Mouse (Mus musculus) heart, postnatal 14 days (tissue): ENCODE measurements around the gene Pnpla1. TPM values are rescaled to one million over a fixed set of nuclear protein-coding genes. Genes with fewer than 3 reads are reported as not detected.
"Not testable (repeated sequence)": the region's sequence is repeated elsewhere in the genome, so short reads cannot be mapped to it uniquely, and the experiment has no call there.

ENCODE experiments used
- DNase-seq, 2 experiments: peaks; one replicate each; pipeline ENCODE4 v3.0.0; 2021 to 2022
- intact Hi-C: fragments of 180-260 bp; cut with DNase I; formaldehyde crosslinking; loops from one replicate; pipeline ENCODE4 v1.15.1; 2025
- total RNA-seq, 2 experiments: library from RNA; stranded (reverse); gene quantifications; 2 replicates each; pipeline ENCODE4 v1.2.3; 2021

The Pnpla1 gene
- total RNA-seq, 2 experiments from 2014 or later, result not detected

DNA sequence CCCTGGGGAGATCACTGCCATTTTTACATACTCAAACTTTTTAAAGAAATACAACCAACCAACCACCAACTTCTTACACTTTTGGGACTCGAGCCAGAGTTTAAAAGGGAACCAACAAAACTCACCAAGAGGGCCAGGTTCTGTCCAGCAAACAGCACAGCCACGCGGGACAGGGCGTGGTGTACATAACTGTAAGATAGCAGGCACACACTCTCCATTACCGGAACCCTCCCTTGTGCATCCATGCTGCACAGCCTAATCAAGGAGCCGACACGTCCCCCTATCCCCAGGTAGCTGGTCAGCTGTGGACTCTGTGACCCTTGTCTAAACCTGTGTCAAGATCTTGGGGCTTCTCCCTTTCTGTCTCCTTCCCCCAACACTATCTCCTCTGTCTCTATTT, 20.4 kb upstream of the Pnpla1 start:
- DNase-seq, result no peak
- intact Hi-C loops, result no loop called here

- intact Hi-C loops, result not testable (repeated sequence)
Observed at GRCm38 (mm10) chr17:28841947-28842346, 16.3 kb upstream of the Pnpla1 start.

DNA sequence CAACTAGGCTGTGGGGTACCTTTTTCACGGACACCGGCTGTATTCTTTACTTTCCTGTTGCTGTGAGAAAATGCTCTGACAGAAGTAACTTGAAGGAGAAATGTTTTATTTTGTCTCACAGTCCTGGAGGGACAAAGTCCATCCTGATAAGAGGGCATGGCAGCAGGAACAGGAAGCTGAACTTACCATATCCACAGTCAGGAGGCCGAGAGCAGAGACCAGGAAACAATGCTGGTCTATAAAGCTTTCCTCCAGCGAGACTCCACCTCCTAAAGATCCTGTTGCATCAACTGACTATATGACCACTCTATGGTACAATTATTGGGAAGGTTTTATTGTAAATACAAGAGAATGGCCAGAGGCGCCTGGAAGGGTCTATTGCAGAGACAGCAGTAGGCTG, 14.5 kb upstream of the Pnpla1 start:
- no peak for DNase-seq
- intact Hi-C loops, result no loop called here

More at GRCm38 (mm10) chr17:28841947-28842346, 16.3 kb upstream of the Pnpla1 start:
- DNase-seq, result not testable (repeated sequence)

DNA sequence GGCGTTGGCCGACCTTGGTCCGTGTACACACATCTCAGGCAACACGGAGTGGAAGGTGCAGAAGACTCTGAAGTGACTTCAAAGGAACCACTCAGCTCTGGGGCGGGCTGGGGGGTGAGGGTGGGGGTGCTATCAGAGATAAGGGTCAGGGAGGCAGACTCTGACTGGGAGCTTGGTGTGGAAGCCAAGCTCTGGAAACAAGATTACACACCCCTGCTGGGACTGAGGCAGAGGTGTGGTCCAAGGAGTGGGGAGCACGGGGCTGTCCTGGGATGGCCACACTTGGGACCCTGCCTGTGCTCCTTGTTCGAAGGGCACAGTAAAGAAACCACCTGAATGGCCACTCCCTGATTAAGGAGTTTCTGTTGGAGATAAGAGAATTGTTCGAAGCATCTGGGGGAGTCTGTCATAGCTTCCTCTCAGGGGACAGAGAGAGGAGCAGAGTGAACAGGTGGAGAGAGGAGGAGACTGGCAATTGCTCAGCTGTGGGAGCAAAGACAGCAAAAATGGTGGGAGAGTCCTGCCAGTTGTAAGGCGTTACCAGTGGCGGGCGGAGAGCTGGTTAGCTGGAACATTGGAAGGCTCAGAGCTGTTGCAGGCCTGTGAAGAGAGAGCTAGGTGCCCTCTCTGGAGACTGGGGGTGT, 11.1 kb upstream of the Pnpla1 start:
- intact Hi-C loops, result no loop called here
- DNase-seq, result no peak

DNA sequence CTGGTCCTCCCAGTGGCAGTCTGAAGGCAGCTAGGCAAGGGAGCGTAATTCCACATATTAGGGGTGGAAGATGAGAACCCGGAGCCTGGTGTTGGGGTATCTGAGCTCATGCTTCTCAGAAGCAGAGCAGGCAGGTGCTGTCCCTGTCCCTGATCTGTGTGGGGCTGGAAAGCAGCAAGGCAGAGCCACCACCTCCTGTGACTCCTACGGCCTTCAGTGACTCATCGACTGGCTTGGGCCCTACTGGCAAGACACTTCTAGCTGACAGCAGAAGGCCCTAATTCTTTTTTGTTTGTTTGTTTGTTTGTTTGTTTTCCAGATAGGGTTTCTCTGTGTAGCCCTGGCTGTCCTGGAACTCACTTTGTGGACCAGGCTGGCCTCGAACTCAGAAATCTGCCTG, 7.7 kb upstream of the Pnpla1 start:
- no peak for DNase-seq
- intact Hi-C loops, result no loop called here

DNA sequence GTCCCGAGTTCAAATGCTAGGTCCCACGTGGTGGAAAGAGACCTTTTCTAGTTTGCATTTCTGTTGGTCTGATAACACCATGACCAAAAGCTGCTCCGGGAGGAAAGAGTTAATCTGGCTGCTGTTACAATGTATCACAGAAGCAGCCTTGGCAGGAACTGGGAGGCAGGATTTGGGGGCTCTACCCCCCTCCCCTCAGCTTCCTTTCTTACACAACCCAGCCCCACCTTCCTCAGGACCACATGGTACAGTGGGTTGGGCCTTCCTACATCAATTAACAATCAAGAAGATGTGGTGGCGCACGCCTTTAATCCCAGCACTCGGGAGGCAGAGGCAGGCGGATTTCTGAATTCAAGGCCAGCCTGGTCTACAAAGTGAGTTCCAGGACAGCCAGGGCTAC, 3.8 kb upstream of the Pnpla1 start:
- intact Hi-C loops, result no loop called here
- no peak for DNase-seq

GRCm38 (mm10) chr17:28855166-28855885, 2.9 kb upstream of the Pnpla1 start:
- intact Hi-C loops, result no loop called here
- peak in 1 of 2 experiments; percentile 26 for DNase-seq

DNA sequence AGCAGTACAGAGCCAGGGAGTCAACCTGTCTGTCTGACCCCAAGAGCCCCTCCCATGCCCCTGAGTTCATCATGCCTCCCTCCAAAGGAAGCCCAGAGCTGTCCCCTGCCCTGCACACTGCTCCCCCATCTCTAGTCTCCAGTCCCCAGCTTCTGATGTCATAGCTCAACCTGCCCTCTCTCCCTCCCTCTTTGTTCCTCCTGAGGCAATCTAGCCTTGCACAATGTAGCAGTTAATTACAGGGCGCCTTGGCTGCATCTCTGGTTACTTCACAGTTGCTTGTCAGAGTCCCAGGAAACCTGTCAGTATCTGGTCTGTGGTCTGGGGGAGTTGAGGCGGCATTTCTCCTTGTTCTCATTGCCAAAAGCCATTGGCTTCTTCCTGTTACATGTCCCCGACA, 2.2 kb upstream of the Pnpla1 start:
- intact Hi-C loops, result no loop called here
- DNase-seq, result no peak

- DNase-seq, result no peak
- intact Hi-C loops, result no loop called here
Observed at GRCm38 (mm10) chr17:28863926-28864325, 5.7 kb downstream of the Pnpla1 start.

DNA sequence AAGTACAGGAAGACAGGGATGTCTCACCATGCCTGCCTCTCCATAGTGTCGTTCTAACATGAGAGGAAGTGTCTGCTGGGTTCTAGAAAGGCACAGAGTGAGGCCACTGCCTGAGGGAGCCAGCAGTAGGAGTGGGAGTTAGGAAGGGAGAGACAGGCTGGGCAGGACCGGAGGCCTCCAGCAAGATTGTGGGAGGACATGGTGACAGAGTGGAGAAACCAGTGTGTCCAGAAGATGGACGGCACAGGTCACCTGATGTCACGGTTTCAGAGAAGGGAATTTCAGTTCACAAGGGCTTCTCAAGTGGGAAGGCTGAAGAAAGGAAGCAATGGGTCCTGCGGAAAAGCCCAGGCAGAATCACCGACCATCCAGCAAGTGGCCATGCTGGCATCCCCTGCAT, 6.3 kb downstream of the Pnpla1 start:
- DNase-seq, result no peak
- intact Hi-C loops, result no loop called here

DNA sequence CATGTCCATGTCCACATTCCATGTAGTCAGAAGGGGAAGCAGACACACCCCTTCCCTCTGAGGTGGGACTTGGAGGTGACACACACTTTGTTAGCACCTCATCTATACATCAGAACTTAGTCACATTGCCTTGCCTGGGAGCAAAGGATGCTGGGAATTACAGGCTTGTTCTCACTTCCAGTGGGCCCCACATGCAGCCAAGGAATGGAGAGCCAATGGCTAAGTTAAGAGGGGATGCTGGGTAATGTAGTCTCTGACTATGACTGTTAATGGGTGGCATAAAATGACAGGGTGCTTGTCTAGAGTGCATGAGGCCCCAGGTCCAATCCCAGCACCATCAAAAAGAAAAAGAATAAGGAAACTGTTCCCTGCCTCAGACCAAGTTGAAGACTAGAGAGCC, 8.7 kb downstream of the Pnpla1 start:
- no peak for DNase-seq
- intact Hi-C loops, result no loop called here

DNA sequence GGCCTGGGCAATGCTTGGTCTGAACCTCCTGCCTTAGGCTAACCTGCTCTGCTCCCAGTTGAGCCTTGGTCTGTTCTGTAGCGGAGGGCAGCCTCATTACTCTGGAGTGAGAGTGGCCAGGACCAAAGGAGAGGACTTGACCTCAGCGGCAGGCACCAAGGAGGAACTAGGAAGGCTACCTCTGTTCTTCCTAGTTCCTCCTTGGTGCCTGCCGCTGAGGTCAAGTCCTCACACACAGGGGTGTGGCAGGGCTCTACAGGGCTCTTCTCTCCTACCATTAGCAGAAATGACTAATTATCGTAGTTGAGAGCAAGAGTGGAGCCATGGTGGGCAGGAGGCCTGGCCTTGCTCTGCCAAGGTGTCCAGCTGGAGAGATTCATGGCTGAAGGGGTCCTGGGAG, 9.2 kb downstream of the Pnpla1 start:
- no peak for DNase-seq
- intact Hi-C loops, result no loop called here

GRCm38 (mm10) chr17:28869412-28870110, 11.3 kb downstream of the Pnpla1 start:
- intact Hi-C loops, result no loop called here
- no peak for DNase-seq

- DNase-seq, result no peak
- intact Hi-C loops, result no loop called here
Observed at GRCm38 (mm10) chr17:28870435-28870834, 12.2 kb downstream of the Pnpla1 start.

DNA sequence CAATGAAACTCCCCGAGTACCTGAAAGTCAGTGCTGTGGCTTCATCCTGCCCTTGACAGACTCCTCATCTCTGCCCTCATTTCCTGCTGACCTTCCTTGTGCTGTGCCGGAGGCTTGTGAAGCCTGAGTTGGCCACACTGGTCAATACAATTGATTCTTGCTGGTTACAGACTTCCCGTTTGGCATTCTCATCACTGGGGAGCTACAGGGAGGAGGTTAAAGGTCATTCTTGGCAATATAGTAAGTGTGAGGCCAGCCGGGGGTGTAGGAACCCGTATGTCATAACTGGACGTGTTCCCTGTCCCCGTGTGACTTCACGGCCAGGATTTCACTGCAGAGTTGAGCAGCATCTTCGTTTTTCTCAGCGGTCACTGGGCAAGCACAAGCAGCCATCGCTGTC, 13.6 kb downstream of the Pnpla1 start:
- DNase-seq, result no peak
- intact Hi-C loops, result no loop called here

DNA sequence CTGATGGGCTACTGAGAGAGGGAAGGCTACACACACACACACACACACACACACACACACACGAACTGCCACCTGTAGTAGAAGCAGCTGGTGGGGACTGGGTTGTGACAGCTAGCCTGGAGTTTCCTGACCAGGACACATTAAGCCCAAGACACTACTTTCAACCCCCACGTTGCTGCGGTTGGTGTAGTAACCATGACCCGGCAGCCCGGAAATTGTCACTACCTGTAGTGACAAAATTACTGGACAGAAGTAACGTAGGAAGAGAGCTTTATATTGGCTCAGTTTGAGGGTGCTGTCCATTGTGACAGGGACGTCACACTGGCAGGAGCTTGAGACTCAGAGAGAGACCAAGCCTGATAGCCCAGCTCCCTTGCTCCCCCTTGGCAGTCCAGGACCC, 14.1 kb downstream of the Pnpla1 start:
- intact Hi-C loops, result no loop called here

GRCm38 (mm10) chr17:28874216-28874615, 16.0 kb downstream of the Pnpla1 start:
- no peak for DNase-seq
- intact Hi-C loops, result no loop called here

More for the DNA sequence above, 14.1 kb downstream of the Pnpla1 start:
- no peak for DNase-seq

GRCm38 (mm10) chr17:28874825-28875224, 16.6 kb downstream of the Pnpla1 start:
- intact Hi-C loops, result loop anchor here (5.0 kb wide), 1 partner anchor 183 kb away; the partner anchor contains the start of genes Mapk14 and Slc26a8
- peak; percentile 50 to 76 for DNase-seq

GRCm38 (mm10) chr17:28875316-28875715, 17.1 kb downstream of the Pnpla1 start:
- intact Hi-C loops, result loop anchor here (5.0 kb wide), 1 partner anchor 183 kb away; the partner anchor contains the start of genes Mapk14 and Slc26a8
- DNase-seq, result peak; percentile 56 to 72

GRCm38 (mm10) chr17:28876331-28876730, 18.1 kb downstream of the Pnpla1 start:
- intact Hi-C loops, result loop anchor here (5.0 kb wide), 1 partner anchor 184 kb away; the partner anchor contains the start of genes Mapk14 and Slc26a8
- DNase-seq, result no peak

DNA sequence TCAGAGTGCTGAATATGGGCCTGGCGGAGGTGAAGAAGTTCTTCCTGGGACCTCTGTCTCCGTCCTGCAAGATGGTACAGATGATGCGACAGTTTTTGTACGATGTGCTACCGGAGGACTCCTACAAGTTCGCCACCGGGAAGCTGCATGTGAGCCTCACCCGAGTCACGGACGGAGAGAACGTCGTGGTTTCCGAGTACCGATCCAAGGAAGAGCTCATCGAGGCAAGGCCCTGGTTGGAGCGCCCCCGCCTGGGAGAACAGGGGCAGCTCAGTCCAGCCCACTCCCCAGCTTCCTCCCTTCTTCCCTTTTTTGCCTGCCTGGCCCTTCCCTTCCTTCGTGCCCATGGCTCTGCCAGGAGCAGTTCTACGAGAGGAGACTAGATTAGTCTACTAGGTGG, 18.6 kb downstream of the Pnpla1 start:
- peak; percentile 16 to 24 for DNase-seq
- intact Hi-C loops, result loop anchor here (5.0 kb wide), 1 partner anchor 185 kb away; the partner anchor contains the start of genes Mapk14 and Slc26a8
